Mouse (Mus musculus): Measurements from ENCODE around the gene Midn. TPM values are rescaled to one million over a fixed set of nuclear protein-coding genes. Genes with fewer than 3 reads are reported as not detected.

Midn gene
- total RNA-seq, 2 experiments from 2014 or later, result 106 to 127 TPM

- DNase-seq, result no peak
These were observed 18.2 kb upstream of the Midn start for GRCm38 (mm10) chr10:80129846-80130245.

DNA sequence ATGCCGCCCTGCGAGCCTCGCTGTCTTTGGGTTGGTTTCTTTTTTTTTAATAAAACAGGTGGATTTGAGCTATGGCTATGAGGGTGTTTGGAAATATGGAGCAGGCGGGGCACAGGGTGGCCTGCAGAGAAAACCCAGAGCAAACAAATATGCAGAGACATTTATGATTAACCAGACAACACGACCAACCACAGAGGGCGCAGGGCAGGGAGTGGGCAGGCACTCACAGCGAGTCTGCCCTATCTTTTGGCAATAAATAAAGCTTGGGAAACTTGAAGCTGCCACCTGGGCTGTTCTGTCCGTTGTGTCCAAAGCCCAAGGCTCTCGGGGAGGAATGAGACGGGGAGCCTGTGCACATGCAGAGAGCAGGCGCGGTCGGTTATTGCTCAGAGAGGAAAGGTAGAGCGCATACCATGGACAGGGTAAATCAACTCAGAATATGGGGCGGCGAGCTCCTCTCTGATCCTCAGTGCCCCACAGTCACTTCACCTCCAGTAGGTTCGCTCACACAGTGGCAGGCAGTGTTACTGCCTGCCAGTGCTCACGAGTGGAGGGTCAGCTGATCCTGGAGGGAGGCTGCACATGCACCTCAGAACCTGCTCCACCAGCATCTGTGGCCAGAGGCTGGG lies 17.6 kb upstream of the Midn start:
- no peak for DNase-seq

- peak; percentile 78 for DNase-seq
These were observed 16.6 kb upstream of the Midn start for GRCm38 (mm10) chr10:80131316-80131951.

GRCm38 (mm10) chr10:80131952-80132350 lies 16.1 kb upstream of the Midn start:
- no peak for DNase-seq

GRCm38 (mm10) chr10:80133226-80133849 lies 14.7 kb upstream of the Midn start:
- no peak for DNase-seq

DNA sequence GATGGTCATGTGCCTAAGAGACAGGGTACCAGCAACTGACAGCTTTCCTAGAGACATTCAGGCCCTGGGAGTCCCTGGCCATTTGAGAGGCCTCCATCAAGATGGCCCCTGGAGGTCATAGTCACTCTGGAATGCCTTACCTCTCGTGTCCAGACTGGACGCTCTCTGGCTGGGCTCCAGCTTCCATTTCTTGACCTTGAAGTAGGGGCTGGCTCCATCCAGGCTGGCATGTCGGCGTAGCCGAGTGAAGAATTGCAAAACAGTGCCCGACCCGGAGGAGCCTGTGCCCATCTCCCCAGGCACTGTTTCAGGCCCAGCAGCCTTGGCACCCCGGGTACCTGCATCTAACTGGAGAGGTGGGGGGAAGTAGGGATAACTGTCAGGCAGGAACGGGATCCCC lies 13.7 kb upstream of the Midn start:
- peak; percentile 62 for DNase-seq

- no peak for DNase-seq
These were observed 12.9 kb upstream of the Midn start for GRCm38 (mm10) chr10:80135161-80135560.

DNA sequence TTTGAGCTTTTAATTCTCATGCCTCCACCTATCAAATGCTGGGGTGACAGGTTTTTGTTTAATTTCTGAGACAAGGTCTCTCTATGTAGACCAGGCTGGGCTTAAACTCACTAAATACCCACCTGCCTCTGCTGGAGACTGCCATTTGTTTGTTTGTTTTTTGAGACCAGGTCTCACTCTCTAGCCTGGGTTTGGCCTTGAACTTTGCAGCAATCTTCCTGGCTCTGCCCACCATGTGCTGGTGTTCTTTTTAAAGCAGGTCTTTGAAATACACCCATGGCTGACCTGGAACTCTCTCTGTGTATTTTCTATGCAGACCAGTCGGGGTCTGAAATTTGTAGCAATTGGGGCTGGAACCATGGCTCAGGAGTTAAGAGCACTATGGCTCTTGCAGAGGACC lies 12.4 kb upstream of the Midn start:
- DNase-seq, result no peak

GRCm38 (mm10) chr10:80136179-80136951 lies 11.7 kb upstream of the Midn start:
- no peak for DNase-seq

DNA sequence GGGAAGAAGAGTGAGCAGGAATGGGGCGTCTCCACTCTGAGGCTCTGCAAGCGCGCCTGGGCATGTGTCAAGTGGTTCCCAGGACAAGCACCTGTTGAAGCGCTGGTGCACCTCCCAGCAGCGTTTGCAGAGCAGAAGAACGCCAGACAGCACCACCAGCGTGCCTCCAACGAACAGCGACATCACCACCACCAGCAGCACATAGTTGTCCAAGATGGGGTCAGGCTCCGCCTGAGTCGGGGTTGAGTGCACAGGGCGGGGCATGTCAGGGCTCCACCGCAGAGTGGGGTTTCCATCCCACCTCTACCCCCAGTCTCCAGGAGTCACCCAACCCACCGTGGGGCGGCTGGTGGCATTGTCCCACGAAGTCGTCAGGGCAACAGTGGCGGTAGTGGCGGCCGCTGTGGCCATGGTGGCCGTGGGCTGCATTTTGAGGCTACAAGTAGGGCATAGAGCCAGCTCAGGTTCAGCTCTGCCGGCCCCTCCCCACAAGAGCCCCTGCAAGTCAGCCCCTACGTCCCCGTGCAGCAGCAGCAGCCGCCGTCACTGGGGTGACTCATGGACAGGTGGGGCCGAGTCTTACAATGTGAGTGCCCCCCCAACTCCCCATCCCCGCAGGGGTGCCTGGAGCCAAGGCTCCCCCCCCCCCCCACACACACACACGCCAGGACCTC lies 11.0 kb upstream of the Midn start:
- peak; percentile 58 for DNase-seq

DNA sequence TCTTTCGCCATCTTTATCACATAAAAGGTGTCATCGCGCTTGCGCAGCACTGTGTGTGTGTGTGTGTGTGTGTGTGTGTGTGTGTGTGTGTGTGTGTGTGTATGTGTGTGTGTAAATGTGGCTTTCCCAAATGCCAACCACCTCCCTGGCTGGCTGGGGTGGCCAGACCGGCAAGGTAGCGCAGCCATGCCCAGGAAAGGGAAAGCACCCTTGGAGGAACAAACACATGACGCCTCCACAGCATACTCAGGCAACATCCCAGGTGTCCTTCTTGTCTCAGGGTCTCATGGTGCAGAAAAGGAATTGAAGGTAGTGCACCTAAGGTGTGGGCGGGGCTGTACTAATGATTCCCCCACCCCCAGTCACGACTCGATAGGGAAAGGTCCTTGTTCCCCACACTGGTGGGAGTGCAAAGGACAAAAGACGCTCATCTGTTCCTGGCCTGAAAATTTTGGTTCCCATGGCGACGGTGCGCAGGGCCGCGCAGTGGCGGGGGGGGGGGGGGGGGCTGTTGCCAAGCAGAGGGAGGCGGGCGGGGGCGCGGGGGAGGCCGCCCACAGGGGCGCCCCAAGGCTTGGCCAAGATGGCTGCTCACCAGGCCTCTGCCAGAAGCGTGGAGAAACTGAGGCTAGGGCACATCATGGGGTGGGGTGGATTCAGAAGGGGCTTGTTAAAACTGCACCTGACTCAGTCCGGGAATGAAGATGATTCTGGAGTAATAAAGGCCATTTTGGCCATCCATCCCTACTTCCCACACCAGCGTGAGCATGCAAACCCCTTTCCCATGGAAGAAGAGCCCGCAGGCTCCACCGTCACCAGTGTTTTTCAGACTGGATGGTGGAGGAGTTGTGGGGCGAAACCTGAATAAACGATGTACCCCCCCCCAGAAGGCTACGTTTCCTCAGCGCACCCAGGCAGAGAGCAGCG lies 10.2 kb upstream of the Midn start:
- DNase-seq, result peak; percentile 38

- DNase-seq, result peak; percentile 84
These were observed 9.3 kb upstream of the Midn start, which contains the start of gene Atp5d for GRCm38 (mm10) chr10:80138553-80139438. Atp5d (plus strand) TSS chr10:80138632.

DNA sequence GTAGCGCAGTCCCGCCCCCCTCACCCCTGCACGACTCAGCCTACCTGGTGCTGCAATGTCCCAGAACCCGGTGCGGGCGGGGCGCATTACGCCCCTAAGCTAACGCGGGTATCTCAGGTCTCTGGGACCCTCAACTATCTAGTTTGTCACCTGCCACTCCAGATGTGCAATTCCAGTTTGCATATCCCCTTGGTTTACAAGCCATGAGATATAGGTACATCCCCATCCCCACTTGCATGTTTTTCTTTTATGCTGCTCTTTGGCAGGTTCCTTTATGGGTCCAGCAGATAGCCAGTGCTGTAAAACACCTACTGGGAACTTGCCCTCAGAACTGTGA lies 8.7 kb upstream of the Midn start:
- DNase-seq, result no peak

DNA sequence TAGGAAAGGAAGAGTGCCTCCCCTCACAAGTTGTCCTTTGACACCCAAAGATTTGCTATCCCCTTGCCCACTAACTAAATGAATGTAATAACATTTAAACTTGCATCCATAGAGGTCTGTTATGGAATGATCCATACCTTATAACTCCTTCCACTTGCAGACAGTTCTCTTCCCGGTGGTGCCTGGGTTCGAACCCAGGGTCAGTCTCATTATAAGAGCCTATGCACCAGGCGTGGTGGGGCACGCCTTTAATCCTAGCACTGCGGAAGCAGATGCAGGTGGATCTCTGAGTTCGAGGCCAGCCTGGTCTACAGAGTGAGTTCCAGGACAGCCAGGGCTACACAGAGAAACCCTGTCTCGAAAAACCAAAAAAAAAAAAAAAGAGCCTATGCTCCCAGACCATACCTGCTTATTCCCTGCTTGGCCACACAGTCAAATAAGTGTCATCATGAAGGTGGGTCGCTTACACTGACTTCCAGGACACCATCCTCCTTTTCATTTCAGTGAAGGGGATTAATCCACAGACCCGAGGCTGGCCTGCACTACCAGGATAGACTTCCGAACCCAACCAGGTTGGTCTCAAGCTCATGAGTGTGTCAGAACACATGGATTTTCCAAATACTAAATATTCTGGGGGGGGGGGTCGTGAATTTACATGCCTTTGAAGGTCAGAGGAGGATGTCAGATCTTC lies 8.0 kb upstream of the Midn start:
- DNase-seq, result no peak

GRCm38 (mm10) chr10:80140666-80141035 lies 7.4 kb upstream of the Midn start, which contains the start of gene Cbarp:
Cbarp (minus strand) TSS chr10:80140835.
- no peak for DNase-seq

- peak; percentile 97 for DNase-seq
These were observed 6.8 kb upstream of the Midn start for GRCm38 (mm10) chr10:80141243-80141642.

DNA sequence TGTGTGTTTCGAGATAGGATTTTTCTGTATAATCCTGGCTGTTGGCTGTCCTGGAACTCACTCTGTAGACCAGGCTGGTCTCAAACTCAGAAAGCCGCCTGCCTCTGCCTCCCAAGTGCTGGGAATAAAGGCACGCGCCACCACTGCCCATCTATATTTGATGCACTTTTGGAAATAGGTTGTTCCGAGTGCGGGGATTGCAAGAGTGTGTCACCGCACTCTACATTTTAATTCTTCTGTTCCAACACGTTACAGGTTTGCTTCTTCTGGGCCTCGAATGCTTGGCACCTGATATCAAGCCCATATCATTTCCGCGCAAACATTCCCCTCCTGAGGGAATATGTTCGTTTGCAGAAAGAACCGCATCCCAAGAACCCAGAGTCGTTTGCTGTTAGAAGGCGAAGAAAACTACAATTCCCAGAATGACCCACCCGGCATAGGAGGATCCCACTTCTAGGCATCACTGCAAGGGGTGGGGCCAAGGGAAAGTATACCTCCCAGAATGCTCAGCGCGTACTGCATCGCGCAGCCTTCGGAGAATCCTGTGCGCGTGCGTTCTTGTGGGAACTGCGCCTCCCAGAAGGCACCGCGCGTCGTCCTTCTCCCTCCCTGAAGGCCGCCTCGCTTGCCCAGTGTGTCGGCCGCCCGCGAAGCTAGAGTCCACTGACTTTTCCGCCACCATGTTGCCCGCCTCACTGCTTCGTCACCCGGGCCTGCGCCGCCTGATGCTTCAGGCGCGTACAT lies 6.1 kb upstream of the Midn start:
- DNase-seq, result peak; percentile 95

GRCm38 (mm10) chr10:80142530-80142925 lies 5.5 kb upstream of the Midn start:
- peak; percentile 68 for DNase-seq

- no peak for DNase-seq
These were observed 4.4 kb upstream of the Midn start for GRCm38 (mm10) chr10:80143664-80144063.

Data from adrenal gland, postnatal 10 days (tissue).